Mouse (Mus musculus): Measurements from ENCODE around the gene Nrcam.

DNA sequence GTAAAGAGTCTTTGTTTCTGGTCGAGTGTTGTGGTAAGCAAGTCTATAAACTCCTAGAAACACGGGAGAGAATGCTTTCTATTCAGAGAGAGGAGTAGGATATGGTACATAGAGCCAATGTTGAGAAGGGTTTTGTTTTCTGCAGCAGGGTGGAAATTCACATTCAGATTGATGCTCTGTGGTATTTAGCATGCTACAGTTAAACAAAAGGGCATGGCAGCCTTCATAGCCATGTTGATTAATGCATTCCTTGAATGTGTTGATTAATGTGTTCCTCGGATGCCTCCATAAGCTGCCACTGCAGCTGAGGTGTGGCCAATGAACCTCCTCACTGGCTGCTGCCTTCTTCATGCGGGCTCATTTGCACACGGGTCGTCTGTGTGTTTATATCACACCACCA lies 134.3 kb downstream of the Nrcam start:
- TF ChIP-seq CTCF (conservative IDR thresholded peaks at IDR 0.05; ENCODE audit: low read length) (no peak), NANOG (IDR thresholded peaks at IDR 0.05; ENCODE audit: borderline replicate concordance, low read length) (no peak), POU5F1 (IDR thresholded peaks at IDR 0.05; ENCODE audit: borderline replicate concordance, low read length) (no peak)
